Mouse (Mus musculus): ENCODE data around the gene Cars. TPM values are rescaled to one million over a fixed set of nuclear protein-coding genes. Genes with fewer than 3 reads are reported as not detected.

The Cars gene
- total and polyA plus RNA-seq, 3 experiments: 11.0 to 21.5 (median 20.2) TPM

- no peaks in the 10 kb centered on the region for H3K79me2 ChIP-seq (replicated peaks; ENCODE audit: control insufficient read depth, insufficient read depth, low read length)
- DNase-seq: peak; percentile 46 to 65
- intact Hi-C loops (cut with DNase I): no loop called here
- no peak overlapping the region for H3K4me3 ChIP-seq
- 38% methylated on average over 8 of the region's 8 CpGs for WGBS
- peaks cover 2% of the 10 kb centered on the region; the same call in 1 of the 2 replicates for H3K4me1 ChIP-seq (ENCODE audit: control insufficient read depth, insufficient read depth, low read length)
- H3K27me3 ChIP-seq (ENCODE audit: control insufficient read depth, insufficient read depth, low read length): no peaks in the 10 kb centered on the region
- no peak for TF ChIP-seq POLR2A (IDR thresholded peaks at IDR 0.05; ENCODE audit: insufficient read depth, low read depth, low read length)
- no peak for TF ChIP-seq CTCF (IDR thresholded peaks at IDR 0.05)
- no peak for TF ChIP-seq EP300 (IDR thresholded peaks at IDR 0.05; ENCODE audit: insufficient read depth, low read depth, low read length)
- no peak overlapping the region for H3K27ac ChIP-seq
- H3K36me3 ChIP-seq (ENCODE audit: control insufficient read depth, insufficient read depth, low read length): no peaks in the 10 kb centered on the region
- H3K9ac ChIP-seq (ENCODE audit: low read depth, low read length): no peak overlapping the region
Observed at GRCm38 (mm10) chr7:143556964-143557610, 42.8 kb downstream of the Cars start.

- Histone ChIP-seq H3K4me1 (ENCODE audit: control insufficient read depth, insufficient read depth, low read length) (peaks cover 3% of the 10 kb centered on the region), H3K27me3 (ENCODE audit: control insufficient read depth, insufficient read depth, low read length) (no peaks in the 10 kb centered on the region), H3K27ac (peak overlapping the region; percentile 88), H3K4me3 (peak overlapping the region; percentile 84), H3K36me3 (ENCODE audit: control insufficient read depth, insufficient read depth, low read length) (peaks cover 18% of the 10 kb centered on the region), H3K79me2 (replicated peaks; ENCODE audit: control insufficient read depth, insufficient read depth, low read length) (peaks cover 4% of the 10 kb centered on the region), H3K9ac (ENCODE audit: low read depth, low read length) (peak overlapping the region; percentile 76; the same call in 1 of the 2 replicates)
- no peak for TF ChIP-seq EP300 (IDR thresholded peaks at IDR 0.05; ENCODE audit: insufficient read depth, low read depth, low read length)
- TF ChIP-seq POLR2A (IDR thresholded peaks at IDR 0.05; ENCODE audit: insufficient read depth, low read depth, low read length): no peak
- no peak for TF ChIP-seq CTCF (IDR thresholded peaks at IDR 0.05)
- no peak for DNase-seq
- intact Hi-C loops (cut with DNase I): no loop called here
- 24% methylated on average over 2 of the region's 2 CpGs for WGBS
Observed at GRCm38 (mm10) chr7:143549588-143550220, 50.2 kb downstream of the Cars start.

GRCm38 (mm10) chr7:143548976-143549457 is 50.9 kb downstream of the Cars start, which contains the start of gene Nap1l4:
TSS of gene Nap1l4 (minus strand) at chr7:143549106.
- Histone ChIP-seq H3K27ac (peak within 1 kb of the TSS; percentile 88), H3K4me3 (peak within 1 kb of the TSS; percentile 84), H3K36me3 (ENCODE audit: control insufficient read depth, insufficient read depth, low read length) (peaks cover 18% of the 10 kb centered on the region), H3K79me2 (replicated peaks; ENCODE audit: control insufficient read depth, insufficient read depth, low read length) (peaks cover 4% of the 10 kb centered on the region), H3K9ac (ENCODE audit: low read depth, low read length) (peak within 1 kb of the TSS; percentile 93), H3K27me3 (ENCODE audit: control insufficient read depth, insufficient read depth, low read length) (no peaks in the 10 kb centered on the region), H3K4me1 (ENCODE audit: control insufficient read depth, insufficient read depth, low read length) (peaks cover 3% of the 10 kb centered on the region)
- TF ChIP-seq POLR2A (IDR thresholded peaks at IDR 0.05; ENCODE audit: insufficient read depth, low read depth, low read length): peak; percentile 95
- TF ChIP-seq EP300 (IDR thresholded peaks at IDR 0.05; ENCODE audit: insufficient read depth, low read depth, low read length): no peak
- DNase-seq: peak; percentile 100
- WGBS: under 1% methylated on average over 43 of the region's 43 CpGs
- intact Hi-C loops (cut with DNase I): no loop called here

- intact Hi-C loops (cut with DNase I): no loop called here
- Histone ChIP-seq H3K4me3 (peak overlapping the region; percentile 84), H3K4me1 (ENCODE audit: control insufficient read depth, insufficient read depth, low read length) (peaks cover 5% of the 10 kb centered on the region), H3K27me3 (ENCODE audit: control insufficient read depth, insufficient read depth, low read length) (no peaks in the 10 kb centered on the region), H3K9ac (ENCODE audit: low read depth, low read length) (peak overlapping the region; percentile 93), H3K79me2 (replicated peaks; ENCODE audit: control insufficient read depth, insufficient read depth, low read length) (peaks cover 7% of the 10 kb centered on the region), H3K36me3 (ENCODE audit: control insufficient read depth, insufficient read depth, low read length) (peaks cover 18% of the 10 kb centered on the region), H3K27ac (peak overlapping the region; percentile 88)
- no peak for DNase-seq
- TF ChIP-seq EP300 (IDR thresholded peaks at IDR 0.05; ENCODE audit: insufficient read depth, low read depth, low read length) (no peak), POLR2A (IDR thresholded peaks at IDR 0.05; ENCODE audit: insufficient read depth, low read depth, low read length) (0 out of 2 replicates have a peak, but pooled peaks have one; percentile 7)
- under 1% methylated on average over 63 of the region's 63 CpGs for WGBS
Observed at GRCm38 (mm10) chr7:143548231-143548961, 51.5 kb downstream of the Cars start.

GRCm38 (mm10) chr7:143546554-143546953 is 53.3 kb downstream of the Cars start:
- Histone ChIP-seq H3K4me3 (no peak overlapping the region), H3K4me1 (ENCODE audit: control insufficient read depth, insufficient read depth, low read length) (peaks cover 10% of the 10 kb centered on the region), H3K27me3 (ENCODE audit: control insufficient read depth, insufficient read depth, low read length) (no peaks in the 10 kb centered on the region), H3K9ac (ENCODE audit: low read depth, low read length) (peak overlapping the region; percentile 41; the same call in 1 of the 2 replicates), H3K36me3 (ENCODE audit: control insufficient read depth, insufficient read depth, low read length) (peaks cover 25% of the 10 kb centered on the region), H3K79me2 (replicated peaks; ENCODE audit: control insufficient read depth, insufficient read depth, low read length) (peaks cover 12% of the 10 kb centered on the region), H3K27ac (peak overlapping the region; percentile 27; the same call in 1 of the 2 replicates)
- no peak for DNase-seq
- TF ChIP-seq EP300 (IDR thresholded peaks at IDR 0.05; ENCODE audit: insufficient read depth, low read depth, low read length) (no peak), POLR2A (IDR thresholded peaks at IDR 0.05; ENCODE audit: insufficient read depth, low read depth, low read length) (no peak), CTCF (IDR thresholded peaks at IDR 0.05) (no peak)
- intact Hi-C loops (cut with DNase I): no loop called here
- 16% methylated on average over 2 of the region's 2 CpGs for WGBS
